Mouse (Mus musculus) stomach, postnatal 0 days (tissue): ENCODE measurements at regions not wholly inside any gene's neighbourhood (a gene's known extent, or its start where the extent isn't known, plus 50 kb on each side); places are given as distances from the start of the nearest gene placed in this dataset.

Experiments
- ATAC-seq: fragments of 200-750 bp; cut with Nextera tagmentation; 2 replicates; pipeline ENCODE4 v1.8.0; 2017; ENCODE audit not compliant: low FRiP score, low TSS enrichment
- DNase-seq: peaks from one replicate; pipeline ENCODE4 v3.0.0-alpha.2; 2016; ENCODE audit warnings: low spot score
- H3K27ac ChIP-seq: fragments of 300-500 bp; sonication (generic); replicated peaks from 2 replicates; pipeline ENCODE4 v1.5.1; 2014; ENCODE audit warnings: mild to moderate bottlenecking, control low read depth
- H3K27me3 ChIP-seq: fragments of 300-500 bp; sonication (generic); 2 replicates; pipeline ENCODE4 v1.6.1; 2014; ENCODE audit warnings: low read length; ENCODE audit not compliant: control insufficient read depth, insufficient read depth
- H3K36me3 ChIP-seq: fragments of 300-500 bp; sonication (generic); 2 replicates; pipeline ENCODE4 v1.6.1; 2014; ENCODE audit warnings: low read length, mixed read lengths; ENCODE audit not compliant: control insufficient read depth, insufficient read depth
- H3K4me1 ChIP-seq: fragments of 300-500 bp; sonication (generic); replicated peaks from 2 replicates; pipeline ENCODE4 v1.6.1; 2014; ENCODE audit warnings: antibody characterized with exemption; ENCODE audit not compliant: control insufficient read depth, insufficient read depth
- H3K4me2 ChIP-seq: fragments of 300-500 bp; sonication (generic); replicated peaks from 2 replicates; pipeline ENCODE4 v1.6.1; 2014; ENCODE audit warnings: low read depth, mild to moderate bottlenecking, control low read depth, moderate library complexity
- H3K4me3 ChIP-seq: fragments of 300-500 bp; sonication (generic); 2 replicates; pipeline ENCODE4 v1.5.1; 2014; ENCODE audit warnings: low read depth, low read length, control low read depth
- H3K9ac ChIP-seq: fragments of 300-500 bp; sonication (generic); 2 replicates; pipeline ENCODE4 v1.6.1; 2014; ENCODE audit warnings: mild to moderate bottlenecking, low read length, control low read depth, mixed read lengths
- H3K9me3 ChIP-seq: fragments of 300-500 bp; sonication (generic); 2 replicates; pipeline ENCODE4 v1.6.1; 2016; ENCODE audit warnings: low read length; ENCODE audit not compliant: control insufficient read depth
- CTCF ChIP-seq: IDR thresholded peaks from 2 replicates; pipeline ENCODE4 v1.5.1; 2016; ENCODE audit warnings: antibody characterized with exemption, low read depth, mild to moderate bottlenecking, moderate library complexity
- EP300 ChIP-seq: optimal IDR thresholded peaks from 2 replicates; pipeline ENCODE3; 2016; ENCODE audit warnings: antibody characterized with exemption
- WGBS: fragments of 180-500 bp; shearing (Covaris S2); extraction: QIAGEN DNeasy Blood & Tissue Kit; methylation state at CpG from one replicate; pipeline ENCODE4 v1.1.7; 2014; 5-methylcytosine and 5-hydroxymethylcytosine counted together

GRCm38 (mm10) chr15:71302541-71302940, 2531.8 kb upstream of the Gm6569 start:
- no peak overlapping the region for H3K9ac ChIP-seq
- no peak overlapping the region for H3K4me3 ChIP-seq
- no peaks in the 10 kb centered on the region for H3K36me3 ChIP-seq
- no peaks in the 10 kb centered on the region for H3K9me3 ChIP-seq
- ATAC-seq (no peak), DNase-seq (no peak)
- no peaks in the 10 kb centered on the region for H3K4me1 ChIP-seq
- H3K27ac ChIP-seq, result no peak overlapping the region
- no peak overlapping the region for H3K4me2 ChIP-seq
- no peak for TF ChIP-seq EP300
- no peaks in the 10 kb centered on the region for H3K27me3 ChIP-seq

- H3K27me3 ChIP-seq, result no peaks in the 10 kb centered on the region
- H3K4me1 ChIP-seq, result no peaks in the 10 kb centered on the region
- no peak overlapping the region for H3K9ac ChIP-seq
- ATAC-seq, result no peak
- no peak overlapping the region for H3K27ac ChIP-seq
- H3K36me3 ChIP-seq, result no peaks in the 10 kb centered on the region
- H3K9me3 ChIP-seq, result no peaks in the 10 kb centered on the region
- H3K4me2 ChIP-seq, result no peak overlapping the region
- no peak for TF ChIP-seq EP300
- TF ChIP-seq CTCF, result no peak
- no peak overlapping the region for H3K4me3 ChIP-seq
- WGBS, result 67% methylated on average over 3 of the region's 3 CpGs
- DNase-seq, result no peak
Measured at GRCm38 (mm10) chr15:71310230-71310629, 2524.1 kb upstream of the Gm6569 start.

GRCm38 (mm10) chr15:71326596-71326995, 2507.8 kb upstream of the Gm6569 start:
- H3K27me3 ChIP-seq, result no peaks in the 10 kb centered on the region
- no peaks in the 10 kb centered on the region for H3K36me3 ChIP-seq
- no peaks in the 10 kb centered on the region for H3K4me1 ChIP-seq
- no peak overlapping the region for H3K27ac ChIP-seq
- DNase-seq, result no peak
- H3K4me3 ChIP-seq, result no peak overlapping the region
- H3K4me2 ChIP-seq, result no peak overlapping the region
- no peak overlapping the region for H3K9ac ChIP-seq
- TF ChIP-seq EP300, result no peak
- no peak for TF ChIP-seq CTCF
- ATAC-seq, result no peak
- 56% methylated on average over 3 of the region's 3 CpGs for WGBS
- H3K9me3 ChIP-seq, result no peaks in the 10 kb centered on the region

GRCm38 (mm10) chr15:71358189-71358790, 2476.1 kb upstream of the Gm6569 start:
- WGBS, result 64% methylated on average over 4 of the region's 4 CpGs
- H3K27me3 ChIP-seq, result no peaks in the 10 kb centered on the region

GRCm38 (mm10) chr15:71375775-71376174, 2458.6 kb upstream of the Gm6569 start:
- WGBS, result 32% methylated on average over 3 of the region's 3 CpGs
- Histone ChIP-seq H3K36me3 (no peaks in the 10 kb centered on the region), H3K27me3 (no peaks in the 10 kb centered on the region), H3K9ac (no peak overlapping the region), H3K27ac (no peak overlapping the region), H3K9me3 (no peaks in the 10 kb centered on the region), H3K4me1 (no peaks in the 10 kb centered on the region), H3K4me2 (no peak overlapping the region), H3K4me3 (no peak overlapping the region)
- ATAC-seq, result no peak
- TF ChIP-seq CTCF, result peak; percentile 65
- TF ChIP-seq EP300, result no peak
- no peak for DNase-seq

More at GRCm38 (mm10) chr15:71358189-71358790, 2476.1 kb upstream of the Gm6569 start:
- Histone ChIP-seq H3K9ac (no peak overlapping the region), H3K4me3 (no peak overlapping the region), H3K36me3 (no peaks in the 10 kb centered on the region), H3K27ac (no peak overlapping the region), H3K4me1 (no peaks in the 10 kb centered on the region), H3K9me3 (no peaks in the 10 kb centered on the region), H3K4me2 (no peak overlapping the region)
- TF ChIP-seq EP300 (no peak), CTCF (no peak)
- ATAC-seq (no peak), DNase-seq (no peak)
